Mouse (Mus musculus): ENCODE results near the gene Snapc3.

DNA sequence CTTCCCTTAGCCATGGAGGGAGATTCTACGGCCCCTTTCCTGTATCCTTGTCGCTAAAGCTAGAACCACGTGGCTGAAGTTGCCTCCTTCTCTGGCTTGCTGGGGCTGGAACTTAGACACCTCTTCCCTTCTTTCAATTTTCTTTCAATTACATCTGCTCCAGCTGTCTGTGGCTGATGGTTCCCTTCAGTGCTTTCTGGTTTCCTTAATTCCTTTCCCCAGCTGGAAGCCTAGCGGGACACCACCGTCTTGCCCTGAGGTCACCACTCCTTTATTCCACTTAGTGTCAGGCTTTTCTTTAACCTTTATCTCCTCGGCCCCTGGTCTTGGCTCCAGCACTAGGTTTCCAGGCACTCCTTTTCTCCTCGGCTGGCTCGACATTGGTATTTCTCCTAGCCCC, 93.6 kb downstream of the Snapc3 start:
- TF ChIP-seq EP300 (IDR thresholded peaks at IDR 0.05; ENCODE audit: low read length) (no peak), USF1 (IDR thresholded peaks at IDR 0.05; ENCODE audit: low read depth, low read length) (no peak), NELFE (IDR thresholded peaks at IDR 0.05; ENCODE audit: low read depth, low read length) (no peak), MYC (IDR thresholded peaks at IDR 0.05; ENCODE audit: low read depth, low read length) (no peak), TCF12 (IDR thresholded peaks at IDR 0.05; ENCODE audit: low read depth, low read length) (no peak), SIN3A (IDR thresholded peaks at IDR 0.05; ENCODE audit: low read length) (no peak), CTCF (conservative IDR thresholded peaks at IDR 0.05 in 1 of 2, IDR thresholded peaks at IDR 0.05 in 1 of 2; ENCODE audit: low read depth in 2 of 2, low read length in 2 of 2) (no peak), UBTF (IDR thresholded peaks at IDR 0.05; ENCODE audit: low read depth, low read length) (no peak), ZMIZ1 (IDR thresholded peaks at IDR 0.05; ENCODE audit: low read depth, low read length) (no peak), JUND (conservative IDR thresholded peaks at IDR 0.05; ENCODE audit: low read depth, low read length) (no peak), CHD2 (IDR thresholded peaks at IDR 0.05; ENCODE audit: low read length) (no peak)

All from CH12.LX (cell line).